Mouse (Mus musculus) liver, postnatal 0 days (tissue): ENCODE measurements around the gene Mill2. TPM values are rescaled to one million over a fixed set of nuclear protein-coding genes. Genes with fewer than 3 reads are reported as not detected.

Experiments
- ATAC-seq: fragments of 200-750 bp; cut with Nextera tagmentation; 2 replicates; pipeline ENCODE4 v1.8.0; 2017; ENCODE audit warnings: mild to moderate bottlenecking, moderate library complexity
- DNase-seq: peaks from one replicate; pipeline ENCODE4 v3.0.0-alpha.2; 2016
- H3K27ac ChIP-seq: fragments of 300-500 bp; sonication (generic); 2 replicates; pipeline ENCODE4 v1.5.1; 2014; ENCODE audit warnings: antibody characterized with exemption, moderate library complexity, mild to moderate bottlenecking, low read depth
- H3K27me3 ChIP-seq: fragments of 300-500 bp; sonication (generic); 2 replicates; pipeline ENCODE4 v1.6.1; 2014; ENCODE audit warnings: low read length, control low read depth, mixed read lengths; ENCODE audit not compliant: insufficient read depth
- H3K36me3 ChIP-seq: fragments of 300-500 bp; sonication (generic); replicated peaks from 2 replicates; pipeline ENCODE4 v1.6.1; 2014; ENCODE audit warnings: mild to moderate bottlenecking, control low read depth, low read length, moderate library complexity, mixed read lengths; ENCODE audit not compliant: insufficient read depth
- H3K4me1 ChIP-seq: fragments of 300-500 bp; sonication (generic); 2 replicates; pipeline ENCODE4 v1.6.1; 2014; ENCODE audit warnings: antibody characterized with exemption, mild to moderate bottlenecking, control low read depth; ENCODE audit not compliant: insufficient read depth
- H3K4me2 ChIP-seq: fragments of 300-500 bp; sonication (generic); 2 replicates; pipeline ENCODE4 v1.6.1; 2014; ENCODE audit warnings: low read depth, mild to moderate bottlenecking, low read length, moderate library complexity, mixed read lengths
- H3K4me3 ChIP-seq: fragments of 300-500 bp; sonication (generic); 2 replicates; pipeline ENCODE4 v1.5.1; 2014; ENCODE audit warnings: low read depth, low read length
- H3K9ac ChIP-seq: fragments of 300-500 bp; sonication (generic); replicated peaks from 2 replicates; pipeline ENCODE4 v1.6.1; 2014; ENCODE audit warnings: mild to moderate bottlenecking, moderate library complexity
- H3K9me3 ChIP-seq: fragments of 300-500 bp; sonication (generic); 2 replicates; pipeline ENCODE4 v1.6.1; 2016; ENCODE audit warnings: mild to moderate bottlenecking, control low read depth, low read length, mixed read lengths
- CTCF ChIP-seq: sonication (generic); IDR thresholded peaks from 2 replicates; pipeline ENCODE4 v1.5.1; 2016; ENCODE audit warnings: antibody characterized with exemption, low read depth
- EP300 ChIP-seq: IDR thresholded peaks from 2 replicates; pipeline ENCODE4 v1.6.1; 2016; ENCODE audit warnings: antibody characterized with exemption, low read depth, mild to moderate bottlenecking
- WGBS: fragments of 180-500 bp; shearing (Covaris S2); extraction: QIAGEN DNeasy Blood & Tissue Kit; methylation state at CpG from one replicate; pipeline ENCODE4 v1.1.7; 2014; ENCODE audit not compliant: insufficient replicate concordance; 5-methylcytosine and 5-hydroxymethylcytosine counted together
- polyA plus RNA-seq: library from polyadenylated mRNA; unstranded; fragments of >200 nt; fragmentation: Nextera tagmentation; extraction: Ambion mirVana; gene quantifications from 2 replicates; pipeline ENCODE4 v1.2.1, GENCODE M21; 2015

The Mill2 gene
- polyA plus RNA-seq, 1 experiment from 2014 or later = 0.36 TPM

- no peak overlapping the region for H3K4me2 ChIP-seq
- H3K4me1 ChIP-seq = no peaks in the 10 kb centered on the region
- no peaks in the 10 kb centered on the region for H3K27me3 ChIP-seq
- 66% methylated on average over 26 of the region's 26 CpGs for WGBS
- TF ChIP-seq CTCF (no peak), EP300 (no peak)
- H3K36me3 ChIP-seq = no peaks in the 10 kb centered on the region
- H3K4me3 ChIP-seq = no peak overlapping the region
- H3K27ac ChIP-seq = no peak overlapping the region
- H3K9me3 ChIP-seq = no peaks in the 10 kb centered on the region
- no peak overlapping the region for H3K9ac ChIP-seq
- DNase-seq = no peak
- no peak for ATAC-seq
Observed at GRCm38 (mm10) chr7:18827792-18828546, 11.8 kb upstream of the Mill2 start.

- Histone ChIP-seq H3K27me3 (no peaks in the 10 kb centered on the region), H3K36me3 (no peaks in the 10 kb centered on the region), H3K27ac (no peak overlapping the region), H3K4me2 (no peak overlapping the region), H3K4me3 (no peak overlapping the region), H3K9me3 (no peaks in the 10 kb centered on the region), H3K4me1 (no peaks in the 10 kb centered on the region), H3K9ac (no peak overlapping the region)
- DNase-seq = no peak
- WGBS = 70% methylated on average over 9 of the region's 9 CpGs
- TF ChIP-seq CTCF (peak; percentile 43), EP300 (no peak)
- ATAC-seq = no peak
Observed at GRCm38 (mm10) chr7:18828592-18828991, 11.2 kb upstream of the Mill2 start.

- no peaks in the 10 kb centered on the region for H3K27me3 ChIP-seq
- H3K36me3 ChIP-seq = no peaks in the 10 kb centered on the region
- no peak overlapping the region for H3K4me3 ChIP-seq
- no peak for TF ChIP-seq EP300
- no peak for TF ChIP-seq CTCF
- WGBS = 80% methylated on average over 7 of the region's 7 CpGs
- DNase-seq = no peak
- no peaks in the 10 kb centered on the region for H3K4me1 ChIP-seq
- H3K4me2 ChIP-seq = no peak overlapping the region
- no peak overlapping the region for H3K9ac ChIP-seq
- H3K9me3 ChIP-seq = no peaks in the 10 kb centered on the region
- no peak for ATAC-seq
- H3K27ac ChIP-seq = no peak overlapping the region
Observed at GRCm38 (mm10) chr7:18829545-18829944, 10.2 kb upstream of the Mill2 start.

GRCm38 (mm10) chr7:18832298-18832697 is 7.5 kb upstream of the Mill2 start:
- H3K4me2 ChIP-seq = no peak overlapping the region
- no peak overlapping the region for H3K27ac ChIP-seq
- H3K4me1 ChIP-seq = no peaks in the 10 kb centered on the region
- 43% methylated on average over 13 of the region's 13 CpGs for WGBS
- no peak overlapping the region for H3K9ac ChIP-seq
- TF ChIP-seq CTCF = 0 out of 2 replicates have a peak, but pooled peaks have one; percentile 11
- no peak for TF ChIP-seq EP300
- no peaks in the 10 kb centered on the region for H3K9me3 ChIP-seq
- H3K4me3 ChIP-seq = no peak overlapping the region
- no peaks in the 10 kb centered on the region for H3K27me3 ChIP-seq
- no peak for DNase-seq
- H3K36me3 ChIP-seq = no peaks in the 10 kb centered on the region
- ATAC-seq = no peak

GRCm38 (mm10) chr7:18840386-18841173 is 814 bp downstream of the Mill2 start:
- DNase-seq = peak; percentile 37
- H3K4me2 ChIP-seq = peak overlapping the region; percentile 69
- ATAC-seq = peak; percentile 65

GRCm38 (mm10) chr7:18841174-18841567 is 1.4 kb downstream of the Mill2 start:
- Histone ChIP-seq H3K4me1 (no peaks in the 10 kb centered on the region; the same call in 1 of the 2 replicates), H3K4me3 (no peak overlapping the region), H3K9ac (no peak overlapping the region), H3K27me3 (no peaks in the 10 kb centered on the region), H3K27ac (no peak overlapping the region), H3K9me3 (no peaks in the 10 kb centered on the region), H3K36me3 (no peaks in the 10 kb centered on the region), H3K4me2 (peak overlapping the region; percentile 47)
- no peak for TF ChIP-seq CTCF
- TF ChIP-seq EP300 = no peak
- 56% methylated on average over 1 of the region's 1 CpGs for WGBS
- DNase-seq (no peak), ATAC-seq (no peak)

More at GRCm38 (mm10) chr7:18840386-18841173, 814 bp downstream of the Mill2 start:
- Histone ChIP-seq H3K27me3 (no peaks in the 10 kb centered on the region), H3K36me3 (no peaks in the 10 kb centered on the region), H3K4me1 (no peaks in the 10 kb centered on the region; the same call in 1 of the 2 replicates), H3K9ac (0 out of 2 replicates have a peak overlapping the region, but pooled peaks have one; percentile 8), H3K4me3 (peak overlapping the region; percentile 37), H3K27ac (peak overlapping the region; percentile 55), H3K9me3 (no peaks in the 10 kb centered on the region)
- WGBS = 7% methylated on average over 13 of the region's 17 CpGs
- TF ChIP-seq CTCF (no peak), EP300 (no peak)
